ENCODE assay signal across 23 mouse cellular contexts in genomic region chr17:61127767-61128166, GRCm38 (mm10).
"Had no signal": no experiment of that assay in that cellular context is flagged by ENCODE, and none has a peak within 500 bp of the region (broad histone marks: within the 10 kb centered on the region; RNA-seq: fewer than 3 reads in every experiment).

No protein-coding gene starts in this region.

- H3K27ac ChIP-seq: heart, adult 2 months; heart, embryonic 13.5 days; heart, embryonic 15.5 days; hindbrain, embryonic 13.5 days; hindbrain, embryonic 15.5 days; hindbrain, postnatal 0 days; limb, embryonic 13.5 days; limb, embryonic 15.5 days; liver, embryonic 12.5 days; liver, embryonic 14.5 days had no signal

- H3K9me3 ChIP-seq: heart, embryonic 13.5 days; heart, embryonic 15.5 days; hindbrain, embryonic 13.5 days; hindbrain, embryonic 15.5 days; limb, embryonic 13.5 days; limb, embryonic 15.5 days; liver, embryonic 12.5 days had no signal

- H3K4me2 ChIP-seq: heart, embryonic 11.5 days; heart, embryonic 13.5 days; heart, embryonic 15.5 days; hindbrain, embryonic 13.5 days; hindbrain, embryonic 15.5 days; limb, embryonic 13.5 days; limb, embryonic 15.5 days; liver, embryonic 12.5 days had no signal

- H3K27me3 ChIP-seq: heart, embryonic 13.5 days; heart, embryonic 15.5 days; hindbrain, embryonic 13.5 days; hindbrain, embryonic 15.5 days; limb, embryonic 13.5 days; limb, embryonic 15.5 days; liver, embryonic 12.5 days had no signal

- ATAC-seq: hindbrain, postnatal 0 days; intestine, embryonic 16.5 days; liver, embryonic 12.5 days had no signal

- H3K9ac ChIP-seq: heart, embryonic 13.5 days; heart, embryonic 15.5 days; hindbrain, embryonic 13.5 days; hindbrain, embryonic 15.5 days; limb, embryonic 13.5 days; limb, embryonic 15.5 days; liver, embryonic 12.5 days; liver, embryonic 14.5 days had no signal

- H3K4me3 ChIP-seq: heart, adult 2 months; heart, embryonic 13.5 days; heart, embryonic 15.5 days; hindbrain, embryonic 13.5 days; hindbrain, embryonic 15.5 days; limb, embryonic 13.5 days; limb, embryonic 15.5 days; liver, embryonic 12.5 days had no signal

- H3K36me3 ChIP-seq: heart, embryonic 13.5 days; heart, embryonic 15.5 days; hindbrain, embryonic 13.5 days; hindbrain, embryonic 15.5 days; limb, embryonic 13.5 days; limb, embryonic 15.5 days; liver, embryonic 12.5 days had no signal

- H3K4me1 ChIP-seq: heart, embryonic 13.5 days; heart, embryonic 15.5 days; hindbrain, embryonic 13.5 days; hindbrain, embryonic 15.5 days; limb, embryonic 13.5 days; limb, embryonic 15.5 days; liver, embryonic 12.5 days had no signal

- DNase-seq: gastrocnemius, postnatal 14 days; gastrocnemius, postnatal 36 days; heart, adult 11 months; heart, adult 2 months; heart, postnatal 14 days; heart, postnatal 36 days; kidney, adult 18-20 months; kidney, adult 8-10 months; kidney, postnatal 36 days; layer of hippocampus, adult 9-11 months; layer of hippocampus, postnatal 36 days; left cerebral cortex, postnatal 4 days had no signal
